Mouse (Mus musculus): Measurements from ENCODE around the gene Zdhhc11. TPM values are rescaled to one million over a fixed set of nuclear protein-coding genes. Genes with fewer than 3 reads are reported as not detected.

The Zdhhc11 gene
- polyA plus RNA-seq, 1 experiment from 2014 or later: not detected

DNA sequence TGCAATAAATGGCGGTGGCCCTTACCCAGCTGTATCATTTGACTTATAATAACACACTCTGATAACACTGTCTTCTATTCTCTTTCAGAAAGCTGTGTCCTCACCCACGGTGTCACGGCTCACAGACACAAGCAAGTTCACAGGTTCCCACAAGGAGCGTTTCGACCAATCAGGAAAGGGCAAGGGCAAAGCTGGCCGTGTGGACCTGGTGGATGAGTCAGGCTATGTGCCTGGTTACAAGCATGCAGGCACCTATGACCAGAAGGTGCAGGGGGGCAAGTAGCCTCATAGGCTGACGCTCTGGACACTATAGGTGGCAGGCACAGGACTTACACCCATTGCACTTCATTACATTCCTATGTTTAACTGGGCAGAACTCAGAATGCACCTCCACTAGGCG lies 67.5 kb downstream of the Zdhhc11 start:
- Histone ChIP-seq H3K27me3 (no peaks in the 10 kb centered on the region), H3K36me3 (peaks cover 15% of the 10 kb centered on the region; the same call in 1 of the 2 replicates), H3K27ac (no peak overlapping the region), H3K4me2 (replicated peaks) (no peak overlapping the region), H3K9me3 (replicated peaks) (no peaks in the 10 kb centered on the region), H3K9ac (no peak overlapping the region), H3K4me3 (no peak overlapping the region), H3K4me1 (no peaks in the 10 kb centered on the region)
- ATAC-seq (ENCODE audit: low FRiP score): no peak
- WGBS: 88% methylated on average over 8 of the region's 8 CpGs

GRCm38 (mm10) chr13:74034756-74035155 lies 71.1 kb downstream of the Zdhhc11 start:
- Histone ChIP-seq H3K36me3 (peaks cover 35% of the 10 kb centered on the region), H3K27ac (no peak overlapping the region), H3K4me3 (no peak overlapping the region), H3K27me3 (no peaks in the 10 kb centered on the region), H3K4me2 (replicated peaks) (no peak overlapping the region), H3K4me1 (no peaks in the 10 kb centered on the region), H3K9ac (no peak overlapping the region), H3K9me3 (replicated peaks) (no peaks in the 10 kb centered on the region)
- no peak for ATAC-seq (ENCODE audit: low FRiP score)
- WGBS: 92% methylated on average over 2 of the region's 2 CpGs

DNA sequence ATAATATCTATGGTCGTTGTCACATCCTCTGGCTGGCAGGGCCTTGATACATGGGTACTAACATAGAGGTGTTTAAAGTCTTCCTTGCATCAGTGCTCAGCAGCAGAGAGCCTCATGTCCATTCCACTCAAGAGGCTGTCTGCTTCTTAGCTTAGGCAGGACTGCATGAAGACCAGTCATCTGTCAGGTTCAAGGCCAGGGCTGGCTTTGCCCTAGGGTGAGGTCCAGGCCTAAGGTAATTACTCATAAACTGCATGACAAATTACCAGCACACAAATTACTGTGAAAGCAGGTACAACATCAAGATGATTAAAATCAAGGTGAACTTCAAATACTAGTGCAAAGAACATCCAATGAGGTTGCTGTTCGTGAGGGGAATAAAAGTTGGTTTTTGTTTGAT lies 72.1 kb downstream of the Zdhhc11 start:
- Histone ChIP-seq H3K36me3 (peaks cover 44% of the 10 kb centered on the region), H3K27me3 (no peaks in the 10 kb centered on the region), H3K27ac (no peak overlapping the region), H3K4me3 (no peak overlapping the region), H3K9me3 (replicated peaks) (no peaks in the 10 kb centered on the region), H3K9ac (no peak overlapping the region), H3K4me2 (replicated peaks) (no peak overlapping the region), H3K4me1 (no peaks in the 10 kb centered on the region)
- 82% methylated on average over 2 of the region's 2 CpGs for WGBS
- no peak for ATAC-seq (ENCODE audit: low FRiP score)

DNA sequence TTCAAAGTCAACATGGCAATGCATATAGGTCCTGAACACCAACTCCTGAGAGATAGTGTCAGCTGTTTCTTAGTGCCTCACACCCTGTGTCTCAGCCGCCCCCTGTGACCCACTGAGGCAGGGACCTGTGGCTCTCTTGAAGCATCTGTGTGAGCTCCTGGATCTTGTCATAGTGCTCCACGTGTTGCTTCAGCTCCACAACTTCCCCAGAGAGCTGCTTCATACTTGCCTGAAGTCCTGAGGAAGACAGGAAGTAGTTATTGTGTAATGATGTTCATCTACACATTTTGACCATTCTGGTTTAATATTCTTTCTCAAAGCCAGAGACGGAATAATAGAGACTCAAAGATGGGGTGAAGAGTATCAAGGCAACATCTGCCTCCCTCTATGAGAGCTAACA lies 76.3 kb downstream of the Zdhhc11 start:
- Histone ChIP-seq H3K27ac (no peak overlapping the region), H3K9ac (no peak overlapping the region), H3K9me3 (replicated peaks) (no peaks in the 10 kb centered on the region), H3K36me3 (peaks cover 49% of the 10 kb centered on the region), H3K27me3 (no peaks in the 10 kb centered on the region), H3K4me2 (replicated peaks) (no peak overlapping the region), H3K4me1 (no peaks in the 10 kb centered on the region), H3K4me3 (no peak overlapping the region)
- no peak for ATAC-seq (ENCODE audit: low FRiP score)
- 89% methylated on average over 3 of the region's 3 CpGs for WGBS

Small RNAs within 50 kb of the gene (microRNA-seq; reads per million reads assigned to microRNA genes)
- not detected for gene Gm25197

Other genes starting within 250 kb of the Zdhhc11 start
- 35.9 and 39.3 TPM in 2 replicates for gene Slc12a7, start 230.8 kb upstream of the Zdhhc11 start, polyA plus RNA-seq (2016; fragmentation: Nextera tagmentation; extraction: Ambion mirVana)
- gene Nkd2, start 116.2 kb upstream of the Zdhhc11 start, polyA plus RNA-seq (2016; fragmentation: Nextera tagmentation; extraction: Ambion mirVana): 14.3 and 17.4 TPM in 2 replicates
- gene Trip13, start 26.1 kb upstream of the Zdhhc11 start, polyA plus RNA-seq (2016; fragmentation: Nextera tagmentation; extraction: Ambion mirVana): 30.7 and 32.3 TPM in 2 replicates
- 83.8 and 88.4 TPM in 2 replicates for gene Brd9, start 26.0 kb upstream of the Zdhhc11 start, polyA plus RNA-seq (2016; fragmentation: Nextera tagmentation; extraction: Ambion mirVana)
- 6.0 TPM in 2 replicates for gene Tppp, start 45.6 kb downstream of the Zdhhc11 start, polyA plus RNA-seq (2016; fragmentation: Nextera tagmentation; extraction: Ambion mirVana)
- gene Cep72, start 98.4 kb downstream of the Zdhhc11 start, polyA plus RNA-seq (2016; fragmentation: Nextera tagmentation; extraction: Ambion mirVana): 14.0 and 16.0 TPM in 2 replicates
- not detected in 2 replicates for gene Slc9a3, start 157.6 kb downstream of the Zdhhc11 start, polyA plus RNA-seq (2016; fragmentation: Nextera tagmentation; extraction: Ambion mirVana)
- 76.7 and 79.2 TPM in 2 replicates for gene Exoc3, start 244.9 kb downstream of the Zdhhc11 start, polyA plus RNA-seq (2016; fragmentation: Nextera tagmentation; extraction: Ambion mirVana)